ENCODE assay signal across 9 mouse cellular contexts in the genomic region with DNA sequence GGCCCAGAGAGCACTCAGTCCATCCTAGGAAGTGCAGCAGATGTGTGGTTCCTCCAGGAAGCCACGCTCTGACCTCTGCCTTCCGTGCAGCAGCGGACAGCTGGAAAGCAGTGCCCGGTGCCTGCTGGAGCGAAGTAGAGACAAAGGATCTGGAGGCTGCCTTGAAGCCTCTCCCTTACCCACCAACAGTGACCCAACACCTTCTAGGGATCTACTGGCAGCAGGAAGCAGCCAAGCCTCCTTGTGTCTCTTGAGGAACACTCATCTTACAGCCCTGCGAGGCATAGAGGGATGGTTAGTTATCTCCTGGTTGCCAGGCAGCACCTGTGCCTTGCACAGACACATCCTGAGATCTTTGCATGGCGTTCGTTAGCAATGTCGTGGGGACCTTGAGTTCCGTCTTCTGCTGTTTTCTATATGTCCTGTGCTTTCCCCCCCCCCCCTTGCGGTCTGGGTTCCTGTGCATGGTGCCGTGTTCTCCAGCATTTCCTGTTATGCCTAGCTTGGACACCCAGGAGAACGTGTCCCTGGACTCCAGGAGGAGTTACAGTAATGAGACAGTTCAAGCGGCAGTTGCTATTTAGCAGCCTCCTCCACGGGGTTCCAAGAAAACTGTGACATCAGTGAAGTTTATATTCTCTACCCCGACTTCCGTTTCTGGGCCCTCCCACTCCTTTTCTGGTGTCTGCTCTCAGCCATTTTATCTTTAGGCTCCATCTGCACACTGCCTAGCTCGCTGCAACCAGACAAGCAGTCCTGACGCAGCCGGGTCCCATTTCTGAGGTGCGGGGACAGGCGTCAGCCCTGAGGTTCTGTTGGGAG.
A peak's percentile ranks its signal among the peaks of the same experiment; 100 is the strongest.
DNase-seq lines count a peak whose midpoint lies in the region; ATAC-seq and TF ChIP-seq lines count a peak whose summit lies in the region.
"Had no signal": no experiment of that assay in that cellular context is flagged by ENCODE, and none has a peak within 500 bp of the region (broad histone marks: within the 10 kb centered on the region; RNA-seq: fewer than 3 reads in every experiment).

No protein-coding gene starts in this region.

- no peaks in the 10 kb centered on the region for H3K27me3 ChIP-seq in heart, adult 2 months (ENCODE audit: control insufficient read depth, insufficient read depth, low read length)
- no peaks in the 10 kb centered on the region for H3K27me3 ChIP-seq in embryonic facial prominence, embryonic 13.5 days
- no peaks in the 10 kb centered on the region for H3K27me3 ChIP-seq in hindbrain, embryonic 13.5 days
- H3K27me3 ChIP-seq: Patski had no signal

- no peaks in the 10 kb centered on the region for H3K36me3 ChIP-seq in heart, adult 2 months (ENCODE audit: control insufficient read depth, insufficient read depth, low read length)
- no peaks in the 10 kb centered on the region for H3K36me3 ChIP-seq in embryonic facial prominence, embryonic 13.5 days
- H3K36me3 ChIP-seq in hindbrain, embryonic 13.5 days, result no peaks in the 10 kb centered on the region

- peak overlapping the region; percentile 18; the same call in 1 of the 2 replicates for H3K9ac ChIP-seq in heart, adult 2 months (ENCODE audit: low read depth, low read length)
- 0 out of 2 replicates have a peak overlapping the region, but pooled peaks have one; percentile 52 for H3K9ac ChIP-seq in embryonic facial prominence, embryonic 13.5 days
- no peak overlapping the region for H3K9ac ChIP-seq in hindbrain, embryonic 13.5 days

- peak overlapping the region; percentile 23 for H3K4me2 ChIP-seq in embryonic facial prominence, embryonic 13.5 days
- H3K4me2 ChIP-seq in hindbrain, embryonic 13.5 days, result peak overlapping the region; percentile 23; the same call in 1 of the 2 replicates

- TF ChIP-seq EP300 in heart, adult 2 months (IDR thresholded peaks at IDR 0.05; ENCODE audit: insufficient read depth, low read depth, low read length), result no peak

- H3K4me3 ChIP-seq in heart, adult 2 months, result peak overlapping the region; percentile 30; the same call in 1 of the 2 replicates
- H3K4me3 ChIP-seq in embryonic facial prominence, embryonic 13.5 days, result no peak overlapping the region
- H3K4me3 ChIP-seq in hindbrain, embryonic 13.5 days, result no peak overlapping the region

- no peak for ATAC-seq in embryonic facial prominence, embryonic 13.5 days (ENCODE audit: insufficient number of reproducible peaks, insufficient read depth, low FRiP score, low TSS enrichment, low read depth)
- no peak for ATAC-seq in hindbrain, embryonic 13.5 days (ENCODE audit: low FRiP score)
- ATAC-seq in megakaryocyte progenitor cell, adult 5-6 weeks (replicated peaks; ENCODE audit: poor library complexity), result peak; percentile 73
- ATAC-seq: Patski had no signal

- WGBS in heart, adult 2 months, result 46% methylated on average over 22 of the region's 22 CpGs
- WGBS in embryonic facial prominence, embryonic 13.5 days, result 60% methylated on average over 22 of the region's 22 CpGs
- WGBS in hindbrain, embryonic 13.5 days, result 70% methylated on average over 22 of the region's 22 CpGs

- H3K27ac ChIP-seq in heart, adult 2 months, result peak overlapping the region; percentile 15
- H3K27ac ChIP-seq in embryonic facial prominence, embryonic 13.5 days, result peak overlapping the region; percentile 58; the same call in 1 of the 2 replicates
- H3K27ac ChIP-seq in hindbrain, embryonic 13.5 days, result peak overlapping the region; percentile 67

- intact Hi-C loops in heart, adult 2 months (cut with DNase I), result no loop called here
- intact Hi-C loops in heart, postnatal 36 days (cut with DNase I), result no loop called here
- intact Hi-C loops in left cerebral cortex, postnatal 25 days (cut with DNase I), result loop anchor here (1.0 to 5.0 kb wide), 6 partner anchors 19 to 136 kb away; no protein-coding TSS in a partner anchor

- no peaks in the 10 kb centered on the region for H3K9me3 ChIP-seq in embryonic facial prominence, embryonic 13.5 days
- no peaks in the 10 kb centered on the region for H3K9me3 ChIP-seq in hindbrain, embryonic 13.5 days

- H3K4me1 ChIP-seq in heart, adult 2 months (ENCODE audit: control insufficient read depth, insufficient read depth, low read length), result peaks cover 30% of the 10 kb centered on the region
- peaks cover 21% of the 10 kb centered on the region for H3K4me1 ChIP-seq in embryonic facial prominence, embryonic 13.5 days
- peaks cover 42% of the 10 kb centered on the region for H3K4me1 ChIP-seq in hindbrain, embryonic 13.5 days (replicated peaks)

- TF ChIP-seq CTCF in heart, adult 2 months (IDR thresholded peaks at IDR 0.05), result no peak

- TF ChIP-seq POLR2A in heart, adult 2 months (IDR thresholded peaks at IDR 0.05; ENCODE audit: insufficient read depth, low read depth, low read length), result 0 out of 2 replicates have a peak, but pooled peaks have one; percentile 24

- peaks cover 1% of the 10 kb centered on the region; the same call in 1 of the 2 replicates for H3K79me2 ChIP-seq in heart, adult 2 months (replicated peaks; ENCODE audit: control insufficient read depth, insufficient read depth, low read length)

- peak; percentile 31 to 47 for DNase-seq in heart, adult 2 months
- no peak for DNase-seq in heart, postnatal 36 days
- DNase-seq in left cerebral cortex, postnatal 25 days (ENCODE audit: low spot score in 2 of 2), result peak; percentile 68 to 95
- peak; percentile 93 for DNase-seq in telencephalon, adult 2 months (ENCODE audit: low read depth, low spot score)
- DNase-seq in gastrocnemius, adult 18-20 months (ENCODE audit: low spot score), result no peak

Comparison
In these comparisons a context has a peak if more than half of its experiments do, and no peak if none do; other contexts are left out.
1. DNase-seq: peak in heart, adult 2 months (2 of 2), left cerebral cortex, postnatal 25 days (2 of 2) and telencephalon, adult 2 months (single experiment); none in heart, postnatal 36 days (0 of 2) and gastrocnemius, adult 18-20 months (single experiment).
2. H3K27ac ChIP-seq: peak in every context shown above with its lines; median percentile 67 in hindbrain, embryonic 13.5 days; 58 in embryonic facial prominence, embryonic 13.5 days; 15 in heart, adult 2 months.